Mouse (Mus musculus): ENCODE results near the gene Grtp1.

Grtp1 gene

GRCm38 (mm10) chr8:13174811-13175210 lies 25.6 kb downstream of the Grtp1 start:
- no peak for DNase-seq (ENCODE audit: low spot score in 2 of 2)

GRCm38 (mm10) chr8:13174305-13174704 lies 26.1 kb downstream of the Grtp1 start:
- DNase-seq (ENCODE audit: low spot score in 2 of 2) = no peak

- DNase-seq (ENCODE audit: low spot score in 2 of 2) = no peak
Observed at GRCm38 (mm10) chr8:13170510-13170909, 29.9 kb downstream of the Grtp1 start.

- DNase-seq (ENCODE audit: low spot score in 2 of 2) = no peak
Observed at GRCm38 (mm10) chr8:13164361-13164760, 36.1 kb downstream of the Grtp1 start.

- DNase-seq (ENCODE audit: low spot score in 2 of 2) = no peak
Observed at GRCm38 (mm10) chr8:13163563-13163962, 36.9 kb downstream of the Grtp1 start.

GRCm38 (mm10) chr8:13162098-13162497 lies 38.3 kb downstream of the Grtp1 start:
- no peak for DNase-seq (ENCODE audit: low spot score in 2 of 2)

- no peak for DNase-seq (ENCODE audit: low spot score in 2 of 2)
Observed at GRCm38 (mm10) chr8:13160691-13161090, 39.7 kb downstream of the Grtp1 start.

- DNase-seq (ENCODE audit: low spot score in 2 of 2) = peak; percentile 44 to 52
Observed at GRCm38 (mm10) chr8:13159377-13159881, 41.0 kb downstream of the Grtp1 start.

GRCm38 (mm10) chr8:13158718-13159376 lies 41.6 kb downstream of the Grtp1 start, which contains the start of gene Lamp1:
Lamp1 (plus strand) TSS chr8:13159161.
- DNase-seq (ENCODE audit: low spot score in 2 of 2) = peak; percentile 100

- peak; percentile 47 to 75 for DNase-seq (ENCODE audit: low spot score in 2 of 2)
Observed at GRCm38 (mm10) chr8:13156327-13157097, 43.9 kb downstream of the Grtp1 start.

GRCm38 (mm10) chr8:13155358-13155757 lies 45.1 kb downstream of the Grtp1 start:
- no peak for DNase-seq (ENCODE audit: low spot score in 2 of 2)

GRCm38 (mm10) chr8:13154099-13154498 lies 46.3 kb downstream of the Grtp1 start:
- no peak for DNase-seq (ENCODE audit: low spot score in 2 of 2)

- DNase-seq (ENCODE audit: low spot score in 2 of 2) = no peak
Observed at GRCm38 (mm10) chr8:13150929-13151328, 49.5 kb downstream of the Grtp1 start.

- no peak for DNase-seq (ENCODE audit: low spot score in 2 of 2)
Observed at GRCm38 (mm10) chr8:13149866-13150265, 50.6 kb downstream of the Grtp1 start.

- DNase-seq (ENCODE audit: low spot score in 2 of 2) = no peak
Observed at GRCm38 (mm10) chr8:13149287-13149686, 51.1 kb downstream of the Grtp1 start.

GRCm38 (mm10) chr8:13148476-13148875 lies 51.9 kb downstream of the Grtp1 start:
- DNase-seq (ENCODE audit: low spot score in 2 of 2) = no peak

GRCm38 (mm10) chr8:13141681-13142080 lies 58.7 kb downstream of the Grtp1 start:
- DNase-seq (ENCODE audit: low spot score in 2 of 2) = no peak

GRCm38 (mm10) chr8:13139641-13140182 lies 60.7 kb downstream of the Grtp1 start:
- DNase-seq (ENCODE audit: low spot score in 2 of 2) = no peak

GRCm38 (mm10) chr8:13132220-13132619 lies 68.2 kb downstream of the Grtp1 start:
- DNase-seq (ENCODE audit: low spot score in 2 of 2) = peak in 1 of 2 experiments; percentile 49

GRCm38 (mm10) chr8:13124897-13125296 lies 75.5 kb downstream of the Grtp1 start:
- no peak for DNase-seq (ENCODE audit: low spot score in 2 of 2)

- DNase-seq (ENCODE audit: low spot score in 2 of 2) = no peak
Observed at GRCm38 (mm10) chr8:13122887-13123421, 77.5 kb downstream of the Grtp1 start.
